Mouse (Mus musculus) adrenal gland, adult 18-20 months (tissue): ENCODE data around the gene Prl3d2. TPM values are rescaled to one million over a fixed set of nuclear protein-coding genes. Genes with fewer than 3 reads are reported as not detected.
"Not testable (repeated sequence)": the region's sequence is repeated elsewhere in the genome, so short reads cannot be mapped to it uniquely, and the experiment has no call there.

Source experiments
- DNase-seq, 2 experiments: peaks; one replicate each; pipeline ENCODE4 v3.0.0; 2021 to 2022; ENCODE audit warnings: low spot score in 2 of 2
- long read RNA-seq, 2 experiments: library from polyadenylated mRNA; stranded (forward); transcript quantifications; one replicate each; pipeline ENCODE4 v2.0.0; 2021
- total RNA-seq, 2 experiments: library from RNA; stranded (reverse); gene quantifications; 1 replicate in 1 of 2; 2 replicates in 1 of 2; pipeline ENCODE4 v1.2.3; 2021

Gene Prl3d2
- total RNA-seq, result not detected
- long read RNA-seq, experiment 1, result 0 reads
- long read RNA-seq, experiment 2, result 0 reads

GRCm38 (mm10) chr13:27121398-27121797 is at the start of gene Prl3d2:
Gene Prl3d2 (plus strand): TSS chr13:27121698.
- not testable (repeated sequence) for DNase-seq

GRCm38 (mm10) chr13:27093890-27094289 is 27.6 kb upstream of the Prl3d2 start, which contains the start of gene Prl3d1:
Gene Prl3d1 (plus strand): TSS chr13:27094190.
- not testable (repeated sequence) for DNase-seq

GRCm38 (mm10) chr13:27148264-27148663 is 26.8 kb downstream of the Prl3d2 start:
- DNase-seq, result no peak

GRCm38 (mm10) chr13:27156490-27156889 is 35.0 kb downstream of the Prl3d2 start, which contains the start of gene Prl3d3:
Gene Prl3d3 (plus strand): TSS chr13:27156790.
- not testable (repeated sequence) for DNase-seq

Other genes with a start within 250 kb of the Prl3d2 start
- not detected for gene Prl, start 64.1 kb upstream of the Prl3d2 start, total RNA-seq
- not detected for gene Prl3d1, start 27.5 kb upstream of the Prl3d2 start, total RNA-seq
- gene Prl3d3, start 35.1 kb downstream of the Prl3d2 start, total RNA-seq, result not detected
- not detected for gene Prl3c1, start 75.0 kb downstream of the Prl3d2 start, total RNA-seq
- not detected for gene Prl3b1, start 120.1 kb downstream of the Prl3d2 start, total RNA-seq
- not detected for gene Prl3a1, start 137.7 kb downstream of the Prl3d2 start, total RNA-seq
- gene Prl6a1, start 190.9 kb downstream of the Prl3d2 start, total RNA-seq, result not detected
- gene Prl8a2, start 224.0 kb downstream of the Prl3d2 start, total RNA-seq, result 1 to 10 TPM in 1 of 2 experiments, under 1 TPM in 1; 0.90 to 2.2 TPM